Mouse (Mus musculus): ENCODE measurements around the gene Nwd1. TPM values are rescaled to one million over a fixed set of nuclear protein-coding genes. Genes with fewer than 3 reads are reported as not detected.

The Nwd1 gene
- total and polyA plus RNA-seq, 3 experiments = 0.05 to 0.16 TPM; not detected in 1

DNA sequence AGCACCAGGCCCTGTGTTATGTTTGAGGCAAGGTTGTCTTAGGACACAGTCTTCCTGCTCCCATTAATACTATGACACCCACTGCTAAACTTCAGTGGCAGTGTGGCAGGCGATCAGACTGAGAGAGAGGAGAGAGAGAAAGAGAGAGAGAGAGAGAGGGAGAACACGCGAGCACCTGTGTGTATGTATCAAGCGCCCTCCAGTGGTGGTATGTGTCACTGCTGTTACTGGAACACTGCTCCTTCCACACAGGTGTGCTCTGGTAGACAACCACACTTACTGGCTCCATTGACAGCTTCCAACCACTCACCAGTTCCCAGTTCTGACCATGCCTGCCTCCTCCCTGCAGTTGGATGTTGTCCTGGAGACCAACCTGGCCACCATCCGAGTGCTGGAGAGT lies 99.5 kb downstream of the Nwd1 start:
- Histone ChIP-seq H3K36me3 (replicated peaks) (peaks cover 96% of the 10 kb centered on the region), H3K27me3 (ENCODE audit: insufficient read depth, low read length) (no peaks in the 10 kb centered on the region), H3K4me1 (ENCODE audit: insufficient read depth, low read depth, low read length) (no peaks in the 10 kb centered on the region; the same call in 1 of the 2 replicates), H3K9me3 (replicated peaks) (no peaks in the 10 kb centered on the region), H3K4me3 (ENCODE audit: low read depth, low read length) (no peak overlapping the region)
- ATAC-seq (ENCODE audit: extremely low read depth, insufficient number of reproducible peaks, low FRiP score, poor library complexity, severe bottlenecking) (no peak), DNase-seq (ENCODE audit: low spot score) (no peak)
- TF ChIP-seq CTCF (IDR thresholded peaks at IDR 0.05; ENCODE audit: low read depth, low read length) (peak; percentile 92), GATA2 (IDR thresholded peaks at IDR 0.05; ENCODE audit: borderline replicate concordance, low read depth, low read length) (no peak), TAL1 (conservative IDR thresholded peaks at IDR 0.05; ENCODE audit: low read depth, low read length) (no peak), GATA1 (IDR thresholded peaks at IDR 0.05; ENCODE audit: borderline replicate concordance, low read length) (no peak)

DNA sequence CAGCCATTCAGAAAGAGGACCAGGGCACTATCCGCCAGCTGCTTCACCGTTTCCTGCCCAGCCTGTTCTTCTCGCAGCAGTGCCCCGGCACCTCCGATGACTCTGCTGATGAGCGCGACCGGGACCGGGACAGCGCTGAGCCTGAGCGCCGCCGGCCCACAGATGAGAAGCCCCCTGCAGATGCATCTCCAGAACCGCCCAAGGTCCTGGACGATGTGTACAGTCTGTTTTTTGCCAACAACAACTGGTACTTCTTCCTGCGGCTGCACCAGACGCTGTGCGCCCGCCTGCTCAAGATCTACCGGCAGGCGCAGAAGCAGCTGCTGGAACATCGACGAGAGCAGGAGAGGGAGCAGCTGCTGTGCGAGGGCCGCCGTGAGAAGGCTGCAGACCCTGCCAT lies 103.3 kb downstream of the Nwd1 start:
- no peak for TF ChIP-seq CTCF (IDR thresholded peaks at IDR 0.05; ENCODE audit: low read depth, low read length)
- TF ChIP-seq POLR2AphosphoS5 (IDR thresholded peaks at IDR 0.05; ENCODE audit: insufficient replicate concordance, low read depth, low read length) = no peak
- no peak for TF ChIP-seq GATA1 (IDR thresholded peaks at IDR 0.05; ENCODE audit: borderline replicate concordance, low read length)
- no peak for TF ChIP-seq TAL1 (conservative IDR thresholded peaks at IDR 0.05; ENCODE audit: low read depth, low read length)
- no peak for TF ChIP-seq GATA2 (IDR thresholded peaks at IDR 0.05; ENCODE audit: borderline replicate concordance, low read depth, low read length)
- Histone ChIP-seq H3K36me3 (replicated peaks) (peaks cover 96% of the 10 kb centered on the region), H3K9me3 (replicated peaks) (no peaks in the 10 kb centered on the region), H3K4me3 (ENCODE audit: low read depth, low read length) (no peak overlapping the region), H3K27me3 (ENCODE audit: insufficient read depth, low read length) (no peaks in the 10 kb centered on the region), H3K4me1 (ENCODE audit: insufficient read depth, low read depth, low read length) (no peaks in the 10 kb centered on the region; the same call in 1 of the 2 replicates)
- ATAC-seq (ENCODE audit: extremely low read depth, insufficient number of reproducible peaks, low FRiP score, poor library complexity, severe bottlenecking) (no peak), DNase-seq (ENCODE audit: low spot score) (no peak)

GRCm38 (mm10) chr8:72750266-72750665 lies 103.8 kb downstream of the Nwd1 start:
- ATAC-seq (ENCODE audit: extremely low read depth, insufficient number of reproducible peaks, low FRiP score, poor library complexity, severe bottlenecking) (no peak), DNase-seq (ENCODE audit: low spot score) (no peak)
- Histone ChIP-seq H3K27me3 (ENCODE audit: insufficient read depth, low read length) (no peaks in the 10 kb centered on the region), H3K9me3 (replicated peaks) (no peaks in the 10 kb centered on the region), H3K4me3 (ENCODE audit: low read depth, low read length) (no peak overlapping the region), H3K36me3 (replicated peaks) (peaks cover 93% of the 10 kb centered on the region), H3K4me1 (ENCODE audit: insufficient read depth, low read depth, low read length) (no peaks in the 10 kb centered on the region; the same call in 1 of the 2 replicates)
- no peak for TF ChIP-seq CTCF (IDR thresholded peaks at IDR 0.05; ENCODE audit: low read depth, low read length)
- no peak for TF ChIP-seq TAL1 (conservative IDR thresholded peaks at IDR 0.05; ENCODE audit: low read depth, low read length)
- no peak for TF ChIP-seq POLR2AphosphoS5 (IDR thresholded peaks at IDR 0.05; ENCODE audit: insufficient replicate concordance, low read depth, low read length)
- no peak for TF ChIP-seq GATA1 (IDR thresholded peaks at IDR 0.05; ENCODE audit: borderline replicate concordance, low read length)
- no peak for TF ChIP-seq GATA2 (IDR thresholded peaks at IDR 0.05; ENCODE audit: borderline replicate concordance, low read depth, low read length)

- Histone ChIP-seq H3K4me1 (ENCODE audit: insufficient read depth, low read depth, low read length) (no peaks in the 10 kb centered on the region; the same call in 1 of the 2 replicates), H3K9me3 (replicated peaks) (no peaks in the 10 kb centered on the region), H3K36me3 (replicated peaks) (peaks cover 92% of the 10 kb centered on the region), H3K27me3 (ENCODE audit: insufficient read depth, low read length) (no peaks in the 10 kb centered on the region), H3K4me3 (ENCODE audit: low read depth, low read length) (no peak overlapping the region)
- ATAC-seq (ENCODE audit: extremely low read depth, insufficient number of reproducible peaks, low FRiP score, poor library complexity, severe bottlenecking) = no peak
- no peak for DNase-seq (ENCODE audit: low spot score)
- TF ChIP-seq GATA2 (IDR thresholded peaks at IDR 0.05; ENCODE audit: borderline replicate concordance, low read depth, low read length) = no peak
- TF ChIP-seq TAL1 (conservative IDR thresholded peaks at IDR 0.05; ENCODE audit: low read depth, low read length) = no peak
- TF ChIP-seq CTCF (IDR thresholded peaks at IDR 0.05; ENCODE audit: low read depth, low read length) = no peak
- TF ChIP-seq GATA1 (IDR thresholded peaks at IDR 0.05; ENCODE audit: borderline replicate concordance, low read length) = no peak
- no peak for TF ChIP-seq POLR2AphosphoS5 (IDR thresholded peaks at IDR 0.05; ENCODE audit: insufficient replicate concordance, low read depth, low read length)
Measured at GRCm38 (mm10) chr8:72751126-72751525, 104.6 kb downstream of the Nwd1 start.

DNA sequence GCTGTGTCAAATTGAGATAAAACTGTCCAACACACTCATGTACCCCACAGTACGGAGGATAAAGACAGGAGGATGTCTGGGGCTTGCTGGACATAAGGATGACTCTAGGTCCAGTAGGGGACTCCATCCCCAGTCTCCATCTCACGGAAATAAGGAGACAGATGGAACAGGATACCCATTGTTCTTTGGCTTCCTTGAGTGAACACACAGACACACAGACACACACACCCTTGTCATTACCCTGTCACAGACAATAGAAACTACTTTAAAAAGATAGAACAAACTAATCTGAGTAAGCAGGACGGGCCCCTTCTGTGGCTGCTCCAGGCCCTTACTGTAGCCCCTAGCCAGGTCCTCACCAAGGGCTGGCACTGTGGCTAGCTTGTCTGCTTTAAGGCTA lies 105.8 kb downstream of the Nwd1 start:
- H3K27me3 ChIP-seq (ENCODE audit: insufficient read depth, low read length) = no peaks in the 10 kb centered on the region
- ATAC-seq (ENCODE audit: extremely low read depth, insufficient number of reproducible peaks, low FRiP score, poor library complexity, severe bottlenecking) = no peak

DNA sequence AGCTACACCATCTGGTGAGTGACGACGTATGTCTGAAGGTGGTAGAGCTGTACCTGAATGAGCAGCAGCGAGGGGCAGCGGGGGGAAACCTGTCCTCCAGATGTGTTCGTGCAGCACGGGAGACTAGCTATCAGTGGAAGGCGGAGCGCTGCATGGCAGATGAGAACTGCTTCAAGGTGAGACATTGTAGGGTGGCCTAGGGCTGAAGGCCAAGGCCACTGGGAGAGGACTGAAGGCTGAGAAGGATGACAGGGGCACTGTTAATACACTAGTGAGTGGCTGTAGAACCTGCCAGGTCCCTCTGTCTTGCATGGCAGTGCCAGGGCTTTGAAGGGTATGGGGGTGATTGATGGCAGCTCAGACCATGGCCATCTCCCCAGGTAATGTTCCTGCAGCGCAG lies 106.7 kb downstream of the Nwd1 start:
- H3K9me3 ChIP-seq (replicated peaks) = no peaks in the 10 kb centered on the region
- H3K27me3 ChIP-seq (ENCODE audit: insufficient read depth, low read length) = no peaks in the 10 kb centered on the region
- TF ChIP-seq POLR2AphosphoS5 (IDR thresholded peaks at IDR 0.05; ENCODE audit: insufficient replicate concordance, low read depth, low read length) (no peak), GATA1 (IDR thresholded peaks at IDR 0.05; ENCODE audit: borderline replicate concordance, low read length) (no peak), CTCF (IDR thresholded peaks at IDR 0.05; ENCODE audit: low read depth, low read length) (no peak), TAL1 (conservative IDR thresholded peaks at IDR 0.05; ENCODE audit: low read depth, low read length) (no peak), GATA2 (IDR thresholded peaks at IDR 0.05; ENCODE audit: borderline replicate concordance, low read depth, low read length) (no peak)
- H3K4me1 ChIP-seq (ENCODE audit: insufficient read depth, low read depth, low read length) = peaks cover 4% of the 10 kb centered on the region
- ATAC-seq (ENCODE audit: extremely low read depth, insufficient number of reproducible peaks, low FRiP score, poor library complexity, severe bottlenecking) (no peak), DNase-seq (ENCODE audit: low spot score) (no peak)
- no peak overlapping the region for H3K4me3 ChIP-seq (ENCODE audit: low read depth, low read length)
- peaks cover 92% of the 10 kb centered on the region for H3K36me3 ChIP-seq (replicated peaks)

More for the DNA sequence above, 105.8 kb downstream of the Nwd1 start:
- no peak for DNase-seq (ENCODE audit: low spot score)
- Histone ChIP-seq H3K4me1 (ENCODE audit: insufficient read depth, low read depth, low read length) (peaks cover 4% of the 10 kb centered on the region), H3K4me3 (ENCODE audit: low read depth, low read length) (no peak overlapping the region), H3K36me3 (replicated peaks) (peaks cover 92% of the 10 kb centered on the region), H3K9me3 (replicated peaks) (no peaks in the 10 kb centered on the region)
- TF ChIP-seq GATA2 (IDR thresholded peaks at IDR 0.05; ENCODE audit: borderline replicate concordance, low read depth, low read length) (no peak), CTCF (IDR thresholded peaks at IDR 0.05; ENCODE audit: low read depth, low read length) (no peak), GATA1 (IDR thresholded peaks at IDR 0.05; ENCODE audit: borderline replicate concordance, low read length) (no peak), TAL1 (conservative IDR thresholded peaks at IDR 0.05; ENCODE audit: low read depth, low read length) (no peak), POLR2AphosphoS5 (IDR thresholded peaks at IDR 0.05; ENCODE audit: insufficient replicate concordance, low read depth, low read length) (no peak)
